Mouse (Mus musculus) neural tube, embryonic 12.5 days (tissue): ENCODE measurements at regions not wholly inside any gene's neighbourhood (a gene's known extent, or its start where the extent isn't known, plus 50 kb on each side); places are given as distances from the start of the nearest gene placed in this dataset.

Source experiments
- ATAC-seq: fragments of 200-750 bp; cut with Nextera tagmentation; 2 replicates; pipeline ENCODE4 v1.8.0; 2017; ENCODE audit warnings: low read depth, mild to moderate bottlenecking, moderate TSS enrichment, moderate library complexity; ENCODE audit not compliant: low FRiP score
- H3K27ac ChIP-seq: fragments of 300-500 bp; sonication (generic); 2 replicates; pipeline ENCODE4 v1.5.1; 2016
- H3K27me3 ChIP-seq: fragments of 300-500 bp; sonication (generic); replicated peaks from 2 replicates; pipeline ENCODE4 v1.6.1; 2016; ENCODE audit warnings: mild to moderate bottlenecking
- H3K36me3 ChIP-seq: fragments of 300-500 bp; sonication (generic); 2 replicates; pipeline ENCODE4 v1.6.1; 2016; ENCODE audit warnings: mild to moderate bottlenecking
- H3K4me1 ChIP-seq: fragments of 300-500 bp; sonication (generic); 2 replicates; pipeline ENCODE4 v1.6.1; 2016
- H3K4me2 ChIP-seq: fragments of 300-500 bp; sonication (generic); replicated peaks from 2 replicates; pipeline ENCODE4 v1.6.1; 2016; ENCODE audit warnings: mild to moderate bottlenecking
- H3K4me3 ChIP-seq: fragments of 300-500 bp; sonication (generic); 2 replicates; pipeline ENCODE4 v1.5.1; 2016
- H3K9ac ChIP-seq: fragments of 300-500 bp; sonication (generic); 2 replicates; pipeline ENCODE4 v1.6.1; 2016; ENCODE audit warnings: mild to moderate bottlenecking
- H3K9me3 ChIP-seq: fragments of 300-500 bp; sonication (generic); 2 replicates; pipeline ENCODE4 v1.6.1; 2016; ENCODE audit warnings: mild to moderate bottlenecking
- WGBS: fragments of 180-500 bp; shearing (Covaris S2); methylation state at CpG from one replicate; pipeline ENCODE4 v1.1.7; 2016; 5-methylcytosine and 5-hydroxymethylcytosine counted together

DNA sequence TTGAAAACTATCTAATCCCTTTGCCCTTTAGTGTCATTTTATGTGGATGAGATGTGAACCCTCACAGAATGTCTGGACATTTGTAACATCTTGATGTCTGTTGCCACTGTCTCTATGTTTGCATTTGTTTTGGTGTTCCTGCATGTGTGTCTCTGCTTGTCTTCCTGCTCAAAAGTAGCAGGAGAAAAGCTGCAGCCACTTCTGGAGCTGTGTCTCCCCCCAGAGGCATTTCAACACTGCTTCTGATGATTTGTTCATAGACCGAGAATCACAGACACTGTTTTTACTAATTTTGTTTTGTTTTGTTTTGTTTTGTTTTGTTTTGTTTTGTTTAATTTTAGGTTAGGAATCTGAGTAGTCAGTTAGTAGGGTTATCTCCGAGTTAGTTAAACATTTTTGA, 883.8 kb downstream of the Gbe1 start:
- Histone ChIP-seq H3K9me3 (no peaks in the 10 kb centered on the region), H3K9ac (no peak overlapping the region), H3K36me3 (no peaks in the 10 kb centered on the region), H3K4me2 (no peak overlapping the region), H3K4me1 (no peaks in the 10 kb centered on the region), H3K4me3 (no peak overlapping the region), H3K27ac (no peak overlapping the region), H3K27me3 (no peaks in the 10 kb centered on the region)
- no peak for ATAC-seq
- 78% methylated on average over 2 of the region's 2 CpGs for WGBS

DNA sequence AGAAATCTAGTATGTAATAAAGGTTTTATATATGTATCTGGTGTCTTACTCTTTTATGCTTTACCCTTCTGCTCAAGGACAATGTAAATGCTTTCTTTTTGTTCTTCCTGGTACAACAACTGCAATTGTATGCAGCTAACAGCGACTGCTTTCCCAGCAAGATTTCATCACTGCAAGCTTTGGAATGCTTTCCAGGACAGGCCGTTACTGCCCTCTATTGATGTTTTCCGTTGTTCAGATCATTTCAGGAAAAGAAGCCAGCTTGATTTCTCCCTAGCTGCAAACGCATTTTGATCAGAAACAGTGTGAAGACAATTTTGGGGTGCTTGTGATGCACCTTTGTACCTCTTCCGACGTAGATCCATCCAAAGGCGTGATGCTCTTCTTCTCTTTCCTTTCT, 895.1 kb downstream of the Gbe1 start:
- ATAC-seq = no peak
- Histone ChIP-seq H3K4me3 (no peak overlapping the region), H3K4me1 (no peaks in the 10 kb centered on the region), H3K9me3 (no peaks in the 10 kb centered on the region), H3K4me2 (no peak overlapping the region), H3K27me3 (no peaks in the 10 kb centered on the region), H3K36me3 (no peaks in the 10 kb centered on the region), H3K9ac (no peak overlapping the region), H3K27ac (no peak overlapping the region)
- 61% methylated on average over 7 of the region's 7 CpGs for WGBS

DNA sequence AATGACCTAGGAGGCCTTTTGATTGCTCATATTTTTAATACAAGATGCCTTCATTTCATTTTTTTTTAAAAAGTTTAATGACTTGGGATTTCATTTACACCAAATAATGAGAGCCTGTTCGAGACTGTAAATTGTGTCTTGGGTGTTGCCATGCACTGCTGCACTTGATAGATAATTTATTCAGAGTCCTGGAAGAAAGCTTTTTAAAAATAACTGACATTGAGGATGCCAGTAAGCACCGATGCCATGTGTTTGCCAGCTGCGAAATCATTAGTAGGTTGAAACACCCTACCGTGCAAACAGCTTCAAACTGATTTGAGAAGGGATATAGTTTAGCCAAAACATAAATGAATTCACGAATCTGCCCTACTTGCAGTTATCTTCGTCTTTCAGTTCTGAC, 910.7 kb downstream of the Gbe1 start:
- no peak overlapping the region for H3K4me3 ChIP-seq

DNA sequence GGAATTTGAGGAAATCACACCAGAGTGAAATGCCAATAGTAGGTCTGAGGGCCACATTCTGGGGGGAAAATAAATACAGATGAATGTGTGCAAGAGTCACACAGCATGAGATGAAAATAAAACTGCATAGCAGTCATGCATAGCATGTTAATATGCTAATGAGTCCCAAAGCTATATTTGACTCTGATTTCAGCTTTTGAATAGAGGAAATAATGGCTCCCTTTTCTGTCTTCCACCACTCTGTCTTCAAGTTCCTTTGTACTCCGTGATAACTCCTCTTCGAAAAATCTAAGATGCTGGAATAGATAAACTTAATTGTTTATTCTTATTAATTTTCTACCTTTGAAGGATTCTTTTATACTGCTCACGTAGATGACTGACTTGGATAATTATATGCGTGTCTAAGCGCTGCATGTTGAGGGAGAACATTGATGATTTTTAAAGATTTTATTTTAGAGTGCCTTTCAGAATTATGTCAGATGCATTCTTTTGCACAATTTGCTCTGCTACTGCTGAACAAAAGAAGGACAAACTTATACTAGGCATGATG, 916.4 kb downstream of the Gbe1 start:
- H3K36me3 ChIP-seq = no peaks in the 10 kb centered on the region
- no peak overlapping the region for H3K4me3 ChIP-seq
- WGBS = 82% methylated on average over 5 of the region's 5 CpGs
- H3K9me3 ChIP-seq = no peaks in the 10 kb centered on the region
- no peaks in the 10 kb centered on the region for H3K4me1 ChIP-seq
- no peak overlapping the region for H3K9ac ChIP-seq
- no peaks in the 10 kb centered on the region for H3K27me3 ChIP-seq
- no peak overlapping the region for H3K27ac ChIP-seq
- H3K4me2 ChIP-seq = no peak overlapping the region
- ATAC-seq = no peak

More for the DNA sequence above, 910.7 kb downstream of the Gbe1 start:
- no peak for ATAC-seq
- Histone ChIP-seq H3K9ac (no peak overlapping the region), H3K27ac (no peak overlapping the region), H3K9me3 (no peaks in the 10 kb centered on the region), H3K4me2 (no peak overlapping the region), H3K4me1 (no peaks in the 10 kb centered on the region), H3K36me3 (no peaks in the 10 kb centered on the region), H3K27me3 (no peaks in the 10 kb centered on the region)
- 64% methylated on average over 6 of the region's 6 CpGs for WGBS

GRCm38 (mm10) chr16:71243065-71243464, 929.3 kb downstream of the Gbe1 start:
- Histone ChIP-seq H3K36me3 (no peaks in the 10 kb centered on the region), H3K4me1 (no peaks in the 10 kb centered on the region), H3K9ac (no peak overlapping the region), H3K4me3 (no peak overlapping the region), H3K27me3 (no peaks in the 10 kb centered on the region), H3K27ac (no peak overlapping the region), H3K9me3 (no peaks in the 10 kb centered on the region), H3K4me2 (no peak overlapping the region)
- ATAC-seq = no peak

- Histone ChIP-seq H3K4me1 (no peaks in the 10 kb centered on the region), H3K4me2 (no peak overlapping the region), H3K9ac (no peak overlapping the region), H3K27ac (no peak overlapping the region), H3K27me3 (no peaks in the 10 kb centered on the region), H3K4me3 (no peak overlapping the region), H3K36me3 (no peaks in the 10 kb centered on the region), H3K9me3 (no peaks in the 10 kb centered on the region)
- 76% methylated on average over 4 of the region's 4 CpGs for WGBS
- no peak for ATAC-seq
Observed at GRCm38 (mm10) chr16:71243480-71243879, 929.7 kb downstream of the Gbe1 start.

DNA sequence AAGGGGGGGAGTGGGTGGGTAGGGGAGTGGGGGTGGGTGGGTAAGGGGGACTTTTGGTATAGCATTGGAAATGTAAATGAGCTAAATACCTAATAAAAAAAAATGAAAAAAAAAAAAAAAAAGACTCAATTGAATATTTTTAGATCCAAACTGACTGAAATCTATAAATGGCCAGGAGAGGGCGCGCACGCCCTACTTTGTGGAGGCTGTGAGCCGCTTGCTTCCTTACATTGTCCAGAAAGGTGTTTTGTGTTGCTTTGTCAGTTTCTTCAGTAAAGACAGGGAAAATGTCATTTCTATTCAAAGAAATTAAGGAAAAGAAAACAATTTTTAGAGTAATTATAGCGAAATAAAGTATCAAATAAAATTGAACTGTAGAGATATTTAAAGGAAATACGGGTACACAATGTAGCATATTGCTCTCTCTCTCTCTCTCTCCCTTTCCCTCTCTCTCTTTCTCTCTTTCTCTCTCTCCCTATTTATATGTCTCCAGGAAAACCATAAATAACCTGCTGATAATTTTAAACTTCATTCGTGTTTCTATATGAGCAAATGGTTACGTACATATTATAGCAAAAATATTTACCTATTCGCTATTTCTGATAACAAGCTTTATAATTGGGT, 933.9 kb downstream of the Gbe1 start:
- ATAC-seq = peak; percentile 80
- Histone ChIP-seq H3K4me3 (no peak overlapping the region), H3K36me3 (no peaks in the 10 kb centered on the region), H3K9ac (no peak overlapping the region), H3K9me3 (no peaks in the 10 kb centered on the region), H3K4me2 (no peak overlapping the region), H3K27ac (no peak overlapping the region), H3K27me3 (no peaks in the 10 kb centered on the region), H3K4me1 (no peaks in the 10 kb centered on the region)
- WGBS = 37% methylated on average over 9 of the region's 9 CpGs

DNA sequence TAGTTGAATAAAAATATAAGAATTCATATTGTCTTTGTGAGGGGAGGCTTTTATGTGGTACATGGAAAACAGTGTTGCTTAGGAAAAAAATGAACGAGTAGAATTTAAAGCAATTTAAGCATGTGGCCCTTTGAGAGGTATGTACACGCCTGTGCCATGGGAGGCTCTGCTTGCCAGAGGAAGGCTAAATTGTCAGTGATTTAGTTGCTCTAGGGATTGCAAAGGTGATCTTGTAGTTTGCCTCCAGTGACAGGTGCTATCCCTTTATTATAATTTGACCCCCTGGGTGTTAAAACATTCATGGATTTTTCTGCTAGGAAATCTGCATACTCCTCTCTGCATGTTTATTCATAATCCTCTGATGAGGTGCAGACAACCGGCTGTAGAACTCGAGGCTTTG, 942.0 kb downstream of the Gbe1 start:
- no peaks in the 10 kb centered on the region for H3K36me3 ChIP-seq
- H3K4me3 ChIP-seq = no peak overlapping the region
- H3K4me2 ChIP-seq = no peak overlapping the region
- H3K27ac ChIP-seq = no peak overlapping the region
- no peaks in the 10 kb centered on the region for H3K27me3 ChIP-seq
- ATAC-seq = no peak
- 65% methylated on average over 4 of the region's 4 CpGs for WGBS
- H3K9ac ChIP-seq = no peak overlapping the region
- no peaks in the 10 kb centered on the region for H3K9me3 ChIP-seq
- no peaks in the 10 kb centered on the region for H3K4me1 ChIP-seq

DNA sequence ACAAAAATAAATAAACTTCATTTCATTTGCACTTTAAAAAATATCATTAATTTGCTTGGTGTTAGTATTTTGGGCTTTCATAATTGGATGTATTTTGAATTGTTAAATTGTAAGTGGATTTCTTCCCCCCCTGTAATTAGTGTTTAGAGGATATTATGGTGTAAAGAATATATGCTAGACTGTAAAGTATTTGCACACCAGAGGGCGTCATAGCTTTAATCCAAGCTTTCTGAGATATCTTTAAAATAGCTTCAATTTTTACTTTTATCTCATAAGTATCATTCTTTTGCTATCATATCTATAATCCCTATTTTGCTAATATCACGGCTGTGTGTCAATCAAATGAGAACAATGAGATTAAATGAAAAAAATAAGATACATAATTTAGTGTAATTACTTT, 942.4 kb downstream of the Gbe1 start:
- H3K27me3 ChIP-seq = no peaks in the 10 kb centered on the region
- no peak overlapping the region for H3K4me3 ChIP-seq
- no peak for ATAC-seq
- H3K9me3 ChIP-seq = no peaks in the 10 kb centered on the region
- H3K27ac ChIP-seq = no peak overlapping the region
- WGBS = 76% methylated on average over 2 of the region's 2 CpGs
- H3K36me3 ChIP-seq = no peaks in the 10 kb centered on the region
- H3K9ac ChIP-seq = no peak overlapping the region
- H3K4me1 ChIP-seq = no peaks in the 10 kb centered on the region
- no peak overlapping the region for H3K4me2 ChIP-seq

DNA sequence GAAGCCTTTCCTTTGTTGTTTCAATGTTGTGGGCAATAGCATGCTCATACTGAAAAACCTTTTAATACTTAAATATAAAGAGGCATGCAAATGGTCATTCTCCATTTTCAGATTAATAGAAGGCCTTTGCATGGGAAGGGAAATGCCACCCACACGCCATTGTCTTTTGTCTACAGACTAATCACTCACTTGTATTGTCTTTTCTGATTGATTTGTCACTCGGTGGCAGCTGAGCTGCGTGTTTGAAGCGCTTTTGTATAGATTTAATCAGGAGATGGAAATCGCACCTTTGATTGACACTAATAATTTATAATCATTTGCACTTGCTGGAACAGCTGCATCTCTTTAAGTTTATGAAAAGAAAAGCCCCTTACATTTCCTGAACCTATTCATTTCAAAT, 953.4 kb downstream of the Gbe1 start:
- H3K4me1 ChIP-seq = no peaks in the 10 kb centered on the region; the same call in 1 of the 2 replicates
- H3K9me3 ChIP-seq = no peaks in the 10 kb centered on the region
- no peak overlapping the region for H3K9ac ChIP-seq
- ATAC-seq = no peak
- WGBS = 30% methylated on average over 5 of the region's 5 CpGs
- no peaks in the 10 kb centered on the region for H3K36me3 ChIP-seq
- no peak overlapping the region for H3K4me3 ChIP-seq
- no peaks in the 10 kb centered on the region for H3K27me3 ChIP-seq
- no peak overlapping the region for H3K27ac ChIP-seq
- no peak overlapping the region for H3K4me2 ChIP-seq
